Mouse (Mus musculus) v-Abl transformed pro-B cells (cell line): ENCODE data around the gene Eif5a.

Experiments
- in situ Hi-C, 2 experiments: fragments of 400-800 bp; cut with MboI; formaldehyde crosslinking; loops; one replicate each; pipeline ENCODE4 v1.15.1; 2025; ENCODE audit not compliant: unreplicated experiment in 2 of 2

The Eif5a gene

DNA sequence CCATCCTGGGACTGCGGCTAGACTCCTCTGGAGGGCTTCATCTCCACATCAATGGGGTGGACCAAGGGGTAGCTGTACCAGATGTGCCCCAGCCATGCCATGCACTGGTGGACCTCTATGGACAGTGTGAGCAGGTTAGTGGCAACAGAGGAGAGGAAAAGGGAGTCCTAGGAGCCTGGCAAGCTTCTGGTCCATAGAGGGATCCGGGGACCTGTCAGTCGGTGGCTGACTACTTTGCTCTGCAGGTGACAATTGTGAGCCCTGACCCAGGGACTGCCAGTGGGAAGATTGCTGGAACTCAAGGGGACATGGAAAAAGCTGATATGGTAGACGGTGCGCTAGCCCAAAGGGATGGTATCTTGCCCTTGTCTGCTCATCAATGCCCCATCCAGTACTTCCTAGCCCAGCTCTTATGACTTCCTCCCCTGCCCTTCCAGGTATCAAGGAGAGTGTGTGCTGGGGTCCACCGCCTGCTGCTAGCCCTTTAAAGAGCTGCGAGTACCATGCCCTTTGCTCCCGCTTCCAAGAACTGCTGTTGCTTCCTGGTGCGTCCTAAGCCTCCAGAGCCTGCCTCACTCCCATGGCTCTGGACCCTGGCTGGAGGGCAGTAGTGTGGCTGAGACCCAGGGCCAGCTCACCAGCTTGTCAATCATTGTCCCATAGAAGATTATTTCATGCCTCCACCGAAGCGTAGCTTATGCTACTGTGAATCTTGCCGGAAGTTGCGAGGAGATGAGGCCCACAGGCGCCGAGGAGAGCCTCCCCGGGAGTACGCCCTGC lies 10.8 kb downstream of the Eif5a start:
- in situ Hi-C loops: no loop called here

DNA sequence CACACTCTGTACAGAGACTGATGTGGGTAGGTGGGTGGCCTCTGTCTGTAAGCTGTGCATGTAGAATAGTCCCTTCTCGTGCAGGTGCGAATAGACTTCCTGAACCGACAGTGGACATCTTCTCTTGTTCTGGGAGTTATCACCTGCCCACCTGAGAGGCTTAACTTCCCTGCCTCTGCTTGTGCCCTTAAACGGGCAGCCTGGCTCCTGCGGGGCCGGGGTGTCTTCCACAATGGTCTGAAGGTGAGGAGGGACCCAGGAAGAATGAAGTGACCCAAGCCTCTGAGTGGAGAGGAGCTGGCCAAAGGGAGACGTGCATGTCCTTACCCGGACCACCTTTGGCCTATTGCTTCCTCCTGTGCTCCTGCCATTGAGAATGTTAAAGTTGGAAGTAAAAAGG lies 11.6 kb downstream of the Eif5a start:
- in situ Hi-C loops: no loop called here

- in situ Hi-C loops: no loop called here
These were observed 12.6 kb downstream of the Eif5a start for GRCm38 (mm10) chr11:69909174-69909573.

DNA sequence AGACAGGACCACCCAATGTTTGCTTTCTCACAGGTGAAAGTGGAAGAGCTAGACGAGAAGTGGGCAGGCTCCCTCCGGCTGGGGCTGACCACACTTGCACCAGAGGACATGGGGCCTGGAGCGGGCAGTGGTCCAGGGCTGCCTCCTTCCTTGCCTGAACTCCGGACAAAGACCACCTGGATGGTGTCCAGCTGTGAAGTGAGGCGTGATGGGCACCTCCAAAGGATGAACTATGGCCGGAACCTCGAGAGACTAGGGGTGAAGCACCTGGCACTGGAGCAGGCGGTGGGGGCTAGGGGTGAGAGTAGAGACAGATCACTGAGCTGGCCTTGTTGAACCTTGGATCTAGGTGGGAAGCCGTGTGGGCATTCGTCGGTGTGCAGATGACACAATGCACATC lies 13.1 kb downstream of the Eif5a start:
- in situ Hi-C loops: no loop called here

GRCm38 (mm10) chr11:69904311-69904710 lies 17.4 kb downstream of the Eif5a start:
- in situ Hi-C loops: no loop called here

DNA sequence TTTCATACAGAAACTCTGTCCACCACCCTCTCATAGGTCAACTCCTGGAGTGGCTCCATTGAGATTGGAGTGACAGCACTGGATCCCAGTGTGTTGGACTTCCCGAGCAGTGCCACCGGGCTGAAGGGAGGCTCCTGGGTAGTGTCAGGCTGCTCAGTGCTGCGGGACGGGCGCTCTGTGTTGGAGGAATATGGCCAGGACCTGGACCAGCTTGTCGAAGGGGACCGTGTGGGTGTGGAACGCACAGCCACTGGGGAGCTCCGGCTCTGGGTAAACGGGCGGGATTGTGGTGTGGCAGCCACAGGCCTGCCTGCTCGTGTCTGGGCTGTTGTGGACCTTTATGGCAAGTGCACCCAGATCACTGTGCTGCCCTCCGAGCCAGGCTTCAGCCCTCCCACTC lies 18.8 kb downstream of the Eif5a start:
- in situ Hi-C loops: no loop called here

- in situ Hi-C loops: no loop called here
These were observed 19.8 kb downstream of the Eif5a start for GRCm38 (mm10) chr11:69901993-69902392.

DNA sequence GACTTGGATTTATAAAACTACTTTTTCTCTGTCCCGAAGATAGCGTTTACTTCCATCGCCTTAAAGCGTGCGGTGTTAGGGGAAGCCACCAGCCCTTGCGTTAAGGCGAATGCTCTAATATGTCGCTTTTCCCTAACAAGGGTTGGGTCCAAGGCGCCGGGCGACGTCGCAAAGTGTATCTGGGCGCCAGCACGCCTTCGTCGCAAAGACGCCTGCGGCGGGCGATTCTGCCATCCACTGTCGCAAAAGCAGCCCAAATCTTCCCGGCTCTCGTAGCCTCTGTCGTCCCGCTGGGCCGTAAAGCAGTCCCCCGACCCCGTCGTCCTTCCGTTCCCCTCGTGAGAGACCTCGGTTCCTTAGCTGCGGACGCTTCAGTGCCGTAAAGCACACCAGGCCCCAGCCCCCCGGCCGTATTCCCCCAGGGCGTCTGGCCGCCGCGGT lies 20.3 kb downstream of the Eif5a start:
- in situ Hi-C loops: no loop called here

GRCm38 (mm10) chr11:69900471-69901405 lies 21.0 kb downstream of the Eif5a start, which contains the start of the genes 2810408A11Rik and Neurl4:
2810408A11Rik (minus strand) TSS chr11:69900987.
Neurl4 (plus strand) TSS chr11:69901072.
- in situ Hi-C loops: no loop called here

DNA sequence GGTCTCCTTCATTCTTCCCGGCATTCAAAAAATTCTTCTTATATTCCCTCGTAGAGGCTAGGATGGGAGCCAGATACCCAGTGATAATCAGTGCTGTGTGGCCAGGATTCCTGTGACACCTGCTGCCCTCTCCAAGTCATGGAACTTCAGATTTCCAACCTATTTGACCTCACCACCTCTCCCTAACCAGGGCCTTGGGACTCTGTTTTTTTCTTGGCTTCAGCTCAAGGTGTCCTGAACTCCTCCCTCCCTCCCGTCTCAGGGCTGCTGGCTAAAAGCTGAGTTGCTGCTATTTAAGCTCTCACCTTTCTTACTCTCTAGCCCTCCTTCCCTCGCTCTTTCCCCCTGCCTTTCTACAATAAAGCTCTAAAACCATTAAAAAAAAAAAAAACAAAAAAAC lies 21.9 kb downstream of the Eif5a start:
- in situ Hi-C loops: no loop called here

DNA sequence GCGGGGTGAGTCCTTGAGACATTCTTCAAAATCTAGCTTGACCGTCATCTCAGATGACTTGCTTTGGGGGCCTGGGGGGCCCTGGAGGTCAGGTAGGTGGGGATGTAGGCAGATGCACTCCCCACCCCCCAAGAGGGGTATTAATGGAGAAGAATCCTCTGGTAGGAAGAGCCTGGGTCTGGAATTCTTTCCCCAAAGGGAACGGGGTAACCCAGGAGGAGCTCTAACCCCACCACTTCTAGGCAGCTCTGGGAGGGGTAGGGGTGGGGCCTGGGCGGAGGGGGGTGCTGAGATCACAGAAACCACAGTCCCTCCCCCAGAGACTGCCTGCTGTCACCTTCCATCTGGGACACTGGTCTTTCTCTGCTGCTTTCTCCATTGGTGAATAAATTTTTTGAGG lies 26.5 kb downstream of the Eif5a start, which contains the start of gene Acap1:
Acap1 (minus strand) TSS at position 249 of the 400 bp plus-strand sequence.
- in situ Hi-C loops: no loop called here

DNA sequence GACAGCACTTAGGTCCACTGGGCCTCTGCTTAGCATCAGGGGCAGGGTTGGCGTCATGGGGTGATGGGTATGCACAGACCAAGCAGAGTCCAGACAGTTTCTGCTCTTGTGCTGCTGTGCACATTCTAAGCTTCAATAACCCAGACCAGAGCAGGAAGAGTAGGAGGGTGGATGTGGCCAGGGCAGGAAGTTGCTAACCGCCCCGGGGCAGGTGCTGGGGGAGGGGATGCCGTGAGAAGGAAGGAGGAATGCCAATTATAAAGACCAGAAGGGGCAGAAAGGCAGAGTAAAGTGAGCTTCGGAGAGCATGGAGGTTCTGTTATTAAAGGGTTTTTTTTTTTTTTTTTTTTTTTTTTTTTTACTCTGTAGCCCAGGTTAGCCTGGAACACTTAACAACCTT lies 27.1 kb downstream of the Eif5a start:
- in situ Hi-C loops: no loop called here

- in situ Hi-C loops: no loop called here
These were observed 30.3 kb downstream of the Eif5a start for GRCm38 (mm10) chr11:69891482-69891881.

GRCm38 (mm10) chr11:69886907-69887635 lies 34.7 kb downstream of the Eif5a start:
- in situ Hi-C loops: no loop called here

GRCm38 (mm10) chr11:69884663-69885062 lies 37.1 kb downstream of the Eif5a start:
- in situ Hi-C loops: loop anchor here (5.0 kb wide), 1 partner anchor 38 kb away; the partner anchor contains the start of gene Eif5a (in 2 of the 2)

GRCm38 (mm10) chr11:69884240-69884639 lies 37.5 kb downstream of the Eif5a start:
- in situ Hi-C loops: loop anchor here (5.0 kb wide), 1 partner anchor 38 kb away; the partner anchor contains the start of gene Eif5a (in 2 of the 2)

DNA sequence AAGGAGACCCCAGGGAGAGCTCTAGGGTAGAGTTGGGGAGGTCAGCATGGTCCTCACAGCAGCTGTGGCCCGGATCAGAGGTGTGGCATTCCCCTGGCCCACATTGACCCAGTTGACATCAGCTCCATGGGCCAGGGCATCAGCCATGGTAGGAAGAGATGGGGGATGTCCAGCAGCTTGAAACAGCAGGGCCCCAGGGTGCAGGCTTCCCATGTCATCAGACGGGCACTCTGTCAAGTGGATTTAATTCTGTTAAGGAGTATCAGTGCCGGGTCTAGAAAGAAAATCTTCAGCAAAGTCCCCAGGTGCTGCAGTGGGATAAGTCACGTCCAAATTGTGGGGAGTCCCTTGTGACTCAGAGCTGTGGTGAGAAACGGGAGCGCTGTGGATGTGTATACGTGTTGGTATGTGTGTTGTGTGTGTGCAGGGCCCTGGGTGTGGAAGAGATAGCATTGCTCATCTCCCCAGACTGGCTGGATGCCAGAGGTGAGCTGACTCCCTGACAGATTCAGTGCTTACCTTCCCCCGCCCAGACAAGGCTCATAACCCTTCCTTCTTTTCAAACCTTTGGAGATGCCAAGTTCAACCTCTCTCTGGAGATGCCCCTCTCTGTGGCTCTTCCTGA lies 38.1 kb downstream of the Eif5a start:
- in situ Hi-C loops: loop anchor here (5.0 kb wide), 1 partner anchor 39 kb away; the partner anchor contains the start of gene Eif5a (in 2 of the 2)

DNA sequence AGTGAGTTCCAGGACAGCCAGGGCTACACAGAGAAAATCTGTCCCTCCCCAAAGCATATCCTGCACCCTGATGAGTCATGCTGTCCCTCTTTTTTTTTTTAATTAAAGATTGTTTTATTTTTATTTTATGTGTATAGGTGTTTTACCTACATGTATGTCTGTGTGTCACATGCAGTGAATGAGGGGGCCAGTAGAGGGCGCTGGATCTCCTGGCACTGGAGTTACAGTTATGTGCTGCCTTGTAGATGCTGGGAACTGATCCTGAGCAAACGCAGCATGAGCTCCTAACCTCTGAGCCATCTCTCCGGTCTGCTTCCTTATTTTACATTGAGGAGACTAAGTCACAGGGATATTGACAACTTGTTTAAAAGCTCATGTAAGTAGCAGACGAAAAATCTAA lies 38.7 kb downstream of the Eif5a start:
- in situ Hi-C loops: loop anchor here (5.0 kb wide), 1 partner anchor 39 kb away; the partner anchor contains the start of gene Eif5a (in 2 of the 2)

GRCm38 (mm10) chr11:69881787-69882670 lies 39.7 kb downstream of the Eif5a start:
- in situ Hi-C loops: loop anchor here (5.0 kb wide), 1 partner anchor 40 kb away; the partner anchor contains the start of gene Eif5a (in 2 of the 2)
